Mouse (Mus musculus) left cerebral cortex, adult 2 months (tissue): ENCODE data around the gene Hipk1. TPM values are rescaled to one million over a fixed set of nuclear protein-coding genes. Genes with fewer than 3 reads are reported as not detected.
A peak's percentile ranks its signal among the peaks of the same experiment; 100 is the strongest.

Experiments used
- DNase-seq, 2 experiments: peaks; one replicate each; pipeline ENCODE4 v3.0.0; 2021 to 2022; ENCODE audit warnings: low spot score in 2 of 2, mixed read lengths in 1 of 2; ENCODE audit errors: extremely low spot score in 1 of 2
- H3K27ac ChIP-seq: fragments of 200-600 bp; 2 replicates; pipeline ENCODE4 v1.8.1; 2022
- H3K4me3 ChIP-seq: fragments of 200-600 bp; 2 replicates; pipeline ENCODE4 v1.8.1; 2022
- CTCF ChIP-seq: fragments of 200-600 bp; IDR thresholded peaks from 2 replicates; pipeline ENCODE4 v1.8.1; 2022; ENCODE audit warnings: antibody characterized with exemption, mild to moderate bottlenecking, moderate library complexity
- intact Hi-C: fragments of 180-260 bp; cut with DNase I; formaldehyde crosslinking; loops from one replicate; pipeline ENCODE4 v1.15.1; 2025
- total RNA-seq, 2 experiments: library from RNA; stranded (reverse); gene quantifications; 2 replicates each; pipeline ENCODE4 v1.2.3; 2021

Gene Hipk1
- total RNA-seq, 2 experiments from 2014 or later: 124 to 128 TPM

DNA sequence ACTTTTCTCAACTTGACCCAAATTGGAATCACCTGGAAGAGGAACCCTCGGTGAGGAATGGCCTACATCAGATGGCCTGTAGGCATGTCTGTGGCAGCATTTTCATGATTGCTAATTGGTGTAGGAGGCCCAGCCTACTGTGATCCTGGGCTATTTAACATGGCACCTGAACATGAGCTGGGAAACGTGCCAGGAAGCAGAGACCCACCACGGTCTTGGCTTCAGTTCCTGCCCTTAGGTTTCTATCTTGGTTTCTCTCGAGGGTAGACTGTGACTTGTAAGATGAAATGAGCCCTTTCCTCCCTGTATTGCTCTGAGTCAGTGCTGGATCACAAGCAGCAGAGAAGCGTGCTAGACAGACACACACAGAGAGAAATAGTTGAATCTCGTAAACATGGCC is 86.7 kb downstream of the Hipk1 start:
- DNase-seq: no peak
- no peak overlapping the region for H3K27ac ChIP-seq
- no peak overlapping the region for H3K4me3 ChIP-seq
- no peak for TF ChIP-seq CTCF
- intact Hi-C loops: no loop called here

DNA sequence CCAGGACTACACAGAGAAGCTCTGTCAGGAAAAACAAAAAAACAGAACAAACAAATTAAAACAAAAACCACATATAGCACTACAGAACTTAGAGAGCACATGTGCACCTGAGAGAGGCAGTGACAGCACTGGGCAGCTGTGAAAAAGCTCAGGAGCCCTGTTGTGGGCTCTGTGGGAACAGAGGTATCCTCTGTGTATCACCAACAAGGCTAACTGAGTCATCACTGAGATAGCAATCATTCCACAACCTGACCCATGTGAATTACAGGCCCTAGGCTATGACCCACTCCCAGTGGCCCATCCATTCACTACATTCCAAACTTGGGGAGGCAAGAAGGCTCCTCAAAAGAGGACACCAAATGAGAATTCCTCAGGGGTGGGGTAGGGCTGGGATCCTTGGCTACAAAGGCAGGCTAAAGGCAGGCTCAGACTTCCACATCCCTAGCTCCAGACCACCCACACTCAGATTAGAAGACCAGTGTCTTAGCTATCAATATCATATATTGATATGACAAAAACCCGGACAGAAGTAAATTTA is 94.9 kb downstream of the Hipk1 start:
- no peak for DNase-seq
- Histone ChIP-seq H3K27ac (no peak overlapping the region), H3K4me3 (no peak overlapping the region)
- intact Hi-C loops: no loop called here
- no peak for TF ChIP-seq CTCF

DNA sequence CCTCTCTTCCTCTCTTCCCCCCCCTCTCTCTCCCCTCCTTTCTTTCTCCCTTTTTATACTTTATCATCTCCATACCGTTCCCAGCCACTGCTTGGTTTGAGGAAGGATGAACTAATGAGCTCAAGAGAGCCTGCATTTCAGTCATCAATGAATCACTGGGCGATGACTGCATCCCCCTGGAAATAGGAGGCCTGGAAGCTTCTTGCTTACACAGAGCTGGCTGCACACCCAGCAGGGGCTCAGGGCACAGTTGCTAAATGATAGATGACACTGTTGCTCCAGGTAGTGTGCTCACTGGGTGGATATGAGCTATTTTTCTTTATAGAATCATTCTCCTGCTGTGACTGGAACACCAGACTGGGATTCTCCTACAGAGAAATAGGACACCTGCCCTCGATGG is 95.8 kb downstream of the Hipk1 start:
- Histone ChIP-seq H3K4me3 (no peak overlapping the region), H3K27ac (no peak overlapping the region)
- intact Hi-C loops: no loop called here
- DNase-seq: no peak
- no peak for TF ChIP-seq CTCF

DNA sequence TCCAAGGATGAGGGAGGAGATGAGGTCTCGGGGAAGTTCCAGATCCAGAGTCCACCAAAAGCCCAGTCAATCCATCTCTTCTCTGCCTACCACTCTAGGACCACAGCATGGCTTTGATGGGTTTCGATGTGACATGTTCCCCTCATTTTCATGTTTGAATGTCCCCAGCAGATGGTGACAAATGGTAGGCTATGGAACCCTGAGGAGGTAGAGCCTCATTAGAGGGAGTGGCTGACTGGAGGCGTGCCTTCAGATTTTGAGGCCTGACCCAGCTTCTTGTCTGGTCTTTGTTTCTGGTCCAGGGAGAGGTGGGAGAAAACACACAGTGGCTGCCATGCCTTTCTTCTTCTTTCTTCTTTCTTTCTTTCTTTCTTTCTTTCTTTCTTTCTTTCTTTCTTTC is 100.9 kb downstream of the Hipk1 start:
- no peak for DNase-seq
- intact Hi-C loops: loop anchor here (2.0 kb wide), 1 partner anchor 48 kb away; the partner anchor contains the start of genes Gm10964 and Olfml3
- Histone ChIP-seq H3K27ac (no peak overlapping the region), H3K4me3 (no peak overlapping the region)
- TF ChIP-seq CTCF: peak; percentile 14; the same call in 1 of the 2 replicates

Other genes with a start within 250 kb of the Hipk1 start
- 10 to 100 TPM; 12.4 to 14.4 TPM for gene Syt6, start 216.3 kb downstream of the Hipk1 start, total RNA-seq
- gene Atg4a-ps, start 145.5 kb downstream of the Hipk1 start, total RNA-seq: 1 to 10 TPM in 1 of 2 experiments, under 1 TPM in 1; 0.18 to 1.3 TPM
- 10 to 100 TPM; 12.0 to 13.4 TPM for gene Olfml3, start 53.6 kb downstream of the Hipk1 start, total RNA-seq
- not detected for gene Gm10964, start 52.2 kb downstream of the Hipk1 start, total RNA-seq
- gene Dclre1b, start 17.9 kb upstream of the Hipk1 start, total RNA-seq: 1 to 10 TPM; 7.7 to 8.2 TPM
- 10 to 100 TPM; 14.8 to 15.8 TPM for gene Ap4b1, start 18.0 kb upstream of the Hipk1 start, total RNA-seq
- under 1 TPM; 0.27 to 0.87 TPM for gene Gm43064, start 18.0 kb upstream of the Hipk1 start, total RNA-seq
- gene Bcl2l15, start 41.0 kb upstream of the Hipk1 start, total RNA-seq: 1 to 10 TPM; 1.3 to 1.8 TPM
- gene Ptpn22, start 68.2 kb upstream of the Hipk1 start, total RNA-seq: 1 to 10 TPM; 1.2 to 1.8 TPM
- 10 to 100 TPM; 23.3 to 26.7 TPM for gene Rsbn1, start 122.6 kb upstream of the Hipk1 start, total RNA-seq
- 10 to 100 TPM; 43.4 to 48.1 TPM for gene Phtf1, start 176.5 kb upstream of the Hipk1 start, total RNA-seq